In genomic region chr19:8786008-8786781, GRCm38 (mm10) we compare ENCODE assay signal across 8 mouse cellular contexts. TPM values are rescaled to one million over a fixed set of nuclear protein-coding genes. Genes with fewer than 3 reads are reported as not detected.
DNase-seq lines count a peak whose midpoint lies in the region; ATAC-seq lines count a peak whose summit lies in the region.

Taf6l (minus strand) TSS chr19:8786417.

- DNase-seq in B cell, adult 2 months: peak; percentile 86 to 90
- peak; percentile 99 for DNase-seq in brain, adult 2 months (ENCODE audit: low read depth, low spot score)
- peak; percentile 98 for DNase-seq in heart, embryonic 10.5 days (ENCODE audit: low spot score)
- peak; percentile 95 for DNase-seq in liver
- DNase-seq in spleen, postnatal 4 days (ENCODE audit: low spot score in 2 of 2): peak; percentile 91 to 93

- H3K9ac ChIP-seq in kidney, embryonic 15.5 days: peak within 1 kb of the TSS; percentile 66

- no peaks in the 10 kb centered on the region for H3K27me3 ChIP-seq in heart, embryonic 10.5 days (ENCODE audit: insufficient read depth, poor library complexity, severe bottlenecking)
- H3K27me3 ChIP-seq in kidney, embryonic 15.5 days: no peaks in the 10 kb centered on the region

- peaks cover 35% of the 10 kb centered on the region for H3K36me3 ChIP-seq in heart, embryonic 10.5 days
- peaks cover 39% of the 10 kb centered on the region for H3K36me3 ChIP-seq in kidney, embryonic 15.5 days

- H3K9me3 ChIP-seq in heart, embryonic 10.5 days: no peaks in the 10 kb centered on the region
- H3K9me3 ChIP-seq in kidney, embryonic 15.5 days (replicated peaks): no peaks in the 10 kb centered on the region

- peak within 1 kb of the TSS; percentile 92 for H3K27ac ChIP-seq in heart, embryonic 10.5 days
- peak within 1 kb of the TSS; percentile 95 for H3K27ac ChIP-seq in kidney, embryonic 15.5 days

- peak within 1 kb of the TSS; percentile 73 for H3K4me2 ChIP-seq in kidney, embryonic 15.5 days

- H3K4me3 ChIP-seq in heart, embryonic 10.5 days: peak within 1 kb of the TSS; percentile 83
- peak within 1 kb of the TSS; percentile 73 for H3K4me3 ChIP-seq in kidney, embryonic 15.5 days (replicated peaks)

- peak; percentile 99 for ATAC-seq in erythroblast, adult 5-6 weeks (replicated peaks; ENCODE audit: low FRiP score, poor library complexity, severe bottlenecking)
- ATAC-seq in kidney, embryonic 15.5 days (replicated peaks; ENCODE audit: low FRiP score): peak; percentile 99
- ATAC-seq in monocyte, adult 5-6 weeks (replicated peaks; ENCODE audit: insufficient number of reproducible peaks, low FRiP score, low TSS enrichment, poor library complexity, severe bottlenecking): peak; percentile 98

- WGBS in heart, embryonic 10.5 days: 1% methylated on average over 32 of the region's 32 CpGs
- WGBS in kidney, embryonic 15.5 days: under 1% methylated on average over 32 of the region's 32 CpGs

- peaks cover 11% of the 10 kb centered on the region; the same call in 1 of the 2 replicates for H3K4me1 ChIP-seq in heart, embryonic 10.5 days
- peaks cover 13% of the 10 kb centered on the region for H3K4me1 ChIP-seq in kidney, embryonic 15.5 days

RNA-seq across cellular contexts. Expression of gene Taf6l, which starts in this region (rescaled TPM):
- 1.2 and 5.9 TPM in 2 replicates for total RNA-seq in erythroblast, adult 5-6 weeks (2015; ENCODE audit: low replicate concordance)
- total RNA-seq in erythroblast, adult 5-6 weeks (2017; ENCODE audit: low replicate concordance): 1.0 and 9.5 TPM in 2 replicates
- 29.7 and 36.1 TPM in 2 replicates for polyA plus RNA-seq in heart, embryonic 10.5 days (2016; fragmentation: Nextera tagmentation; extraction: Ambion mirVana)
- polyA plus RNA-seq in kidney, embryonic 15.5 days (2015; fragmentation: Nextera tagmentation; extraction: Ambion mirVana): 31.5 and 35.1 TPM in 2 replicates
- total RNA-seq in monocyte, adult 5-6 weeks (2017): 2.0 to 11.4 TPM (median 4.5 TPM) in 3 replicates

Comparison
In these comparisons a context has a peak if more than half of its experiments do, and no peak if none do; other contexts are left out.
1. Peak in every context shown above with its lines: DNase-seq, ATAC-seq, H3K4me3 ChIP-seq and H3K27ac ChIP-seq.